Mouse (Mus musculus) MEL (cell line): ENCODE measurements around the gene Slc35e3. TPM values are rescaled to one million over a fixed set of nuclear protein-coding genes. Genes with fewer than 3 reads are reported as not detected.

Experiments used
- DNase-seq: peaks from one replicate; pipeline ENCODE4 v3.0.0; 2011; ENCODE audit warnings: low read depth, low spot score
- H3K27ac ChIP-seq: 2 replicates; pipeline ENCODE4 v1.5.1; 2012; ENCODE audit warnings: low read depth, mild to moderate bottlenecking, control low read depth, low read length, moderate library complexity; ENCODE audit not compliant: control insufficient read depth
- H3K27me3 ChIP-seq, 2 experiments: fragments of 150-350 bp in 1 of 2; sonication (generic) in 1 of 2; 2 replicates each; pipeline ENCODE4 v1.6.1; 2012; ENCODE audit warnings: low read length in 2 of 2, mild to moderate bottlenecking in 2 of 2, improper control_type of control experiment in 1 of 2, moderate library complexity in 1 of 2; ENCODE audit not compliant: insufficient read depth in 2 of 2, control insufficient read depth in 1 of 2
- H3K36me3 ChIP-seq, 2 experiments: 2 replicates each; pipeline ENCODE4 v1.6.1; 2012 to 2014; ENCODE audit warnings: low read length in 2 of 2, improper control_type of control experiment in 1 of 2, inconsistent platforms in 1 of 2, mild to moderate bottlenecking in 1 of 2; ENCODE audit not compliant: insufficient read depth in 2 of 2, control insufficient read depth in 1 of 2
- H3K4me1 ChIP-seq, 2 experiments: fragments of 150-350 bp in 1 of 2; sonication (generic) in 1 of 2; 2 replicates each; pipeline ENCODE4 v1.6.1; 2012; ENCODE audit warnings: low read length in 2 of 2, improper control_type of control experiment in 1 of 2, mild to moderate bottlenecking in 1 of 2; ENCODE audit not compliant: insufficient read depth in 2 of 2, control insufficient read depth in 1 of 2
- H3K4me3 ChIP-seq, 2 experiments: fragments of 150-350 bp in 1 of 2; sonication (generic) in 1 of 2; 2 replicates each; pipeline ENCODE4 v1.5.1; 2012; ENCODE audit warnings: low read depth in 2 of 2, low read length in 2 of 2, mild to moderate bottlenecking in 2 of 2, moderate library complexity in 2 of 2, control low read depth in 1 of 2, improper control_type of control experiment in 1 of 2; ENCODE audit not compliant: control insufficient read depth in 1 of 2, insufficient read depth in 1 of 2
- H3K79me2 ChIP-seq: 2 replicates; pipeline ENCODE4 v1.6.1; 2012; ENCODE audit warnings: mild to moderate bottlenecking, low read length, moderate library complexity; ENCODE audit not compliant: control insufficient read depth, poor library complexity, insufficient read depth
- H3K9ac ChIP-seq: 2 replicates; pipeline ENCODE4 v1.6.1; 2012; ENCODE audit warnings: low read depth, mild to moderate bottlenecking, control low read depth, low read length, moderate library complexity; ENCODE audit not compliant: control insufficient read depth, poor library complexity, severe bottlenecking
- H3K9me3 ChIP-seq: fragments of 150-350 bp; sonication (generic); replicated peaks from 2 replicates; pipeline ENCODE4 v1.6.1; 2012; ENCODE audit warnings: mild to moderate bottlenecking, low read length, improper control_type of control experiment, moderate library complexity; ENCODE audit not compliant: insufficient read depth
- BHLHE40 ChIP-seq: IDR thresholded peaks from 2 replicates; pipeline ENCODE4 v1.6.1; 2012; ENCODE audit warnings: low read depth, mild to moderate bottlenecking, inconsistent platforms, low read length, improper control_type of control experiment, borderline replicate concordance
- CHD1 ChIP-seq: IDR thresholded peaks from 2 replicates; pipeline ENCODE4 v1.6.1; 2012; ENCODE audit warnings: low read depth, mild to moderate bottlenecking, inconsistent platforms, low read length, improper control_type of control experiment
- E2F4 ChIP-seq: IDR thresholded peaks from 2 replicates; pipeline ENCODE4 v1.6.1; 2011; ENCODE audit warnings: low read depth, low read length, improper control_type of control experiment, borderline replicate concordance
- ELF1 ChIP-seq: IDR thresholded peaks from 2 replicates; pipeline ENCODE4 v1.6.1; 2014; ENCODE audit warnings: low read depth, mild to moderate bottlenecking, inconsistent platforms, low read length, improper control_type of control experiment, moderate library complexity
- EP300 ChIP-seq, 2 experiments: IDR thresholded peaks; 2 replicates each; pipeline ENCODE4 v1.6.1; 2011; ENCODE audit warnings: improper control_type of control experiment in 2 of 2, low read length in 2 of 2, low read depth in 1 of 2, mild to moderate bottlenecking in 1 of 2
- ETS1 ChIP-seq: IDR thresholded peaks from 2 replicates; pipeline ENCODE4 v1.6.1; 2012; ENCODE audit warnings: low read depth, mild to moderate bottlenecking, inconsistent platforms, low read length, improper control_type of control experiment, moderate library complexity
- HCFC1 ChIP-seq: IDR thresholded peaks from 2 replicates; pipeline ENCODE4 v1.6.1; 2012; ENCODE audit warnings: low read depth, mild to moderate bottlenecking, inconsistent platforms, low read length, improper control_type of control experiment, moderate library complexity
- MAFK ChIP-seq: IDR thresholded peaks from 2 replicates; pipeline ENCODE4 v1.6.1; 2011; ENCODE audit warnings: low read depth, mild to moderate bottlenecking, low read length, improper control_type of control experiment, borderline replicate concordance
- MEF2A ChIP-seq: IDR thresholded peaks from 2 replicates; pipeline ENCODE4 v1.6.1; 2014; ENCODE audit warnings: low read depth, mild to moderate bottlenecking, inconsistent platforms, low read length, improper control_type of control experiment; ENCODE audit not compliant: poor library complexity, insufficient replicate concordance, severe bottlenecking; ENCODE audit errors: extremely low read depth
- RAD21 ChIP-seq: IDR thresholded peaks from 2 replicates; pipeline ENCODE4 v1.6.1; 2011; ENCODE audit warnings: mild to moderate bottlenecking, low read depth, low read length, improper control_type of control experiment
- RCOR1 ChIP-seq: IDR thresholded peaks from 2 replicates; pipeline ENCODE4 v1.6.1; 2012; ENCODE audit warnings: low read depth, mild to moderate bottlenecking, inconsistent platforms, low read length, improper control_type of control experiment
- TAL1 ChIP-seq: IDR thresholded peaks from 2 replicates; pipeline ENCODE4 v1.6.1; 2012; ENCODE audit warnings: mild to moderate bottlenecking, inconsistent platforms, low read length, moderate library complexity, mixed read lengths
- TBP ChIP-seq: IDR thresholded peaks from 2 replicates; pipeline ENCODE4 v1.8.0; 2011; ENCODE audit warnings: low read depth, low read length, improper control_type of control experiment
- UBTF ChIP-seq: IDR thresholded peaks from 2 replicates; pipeline ENCODE4 v1.6.1; 2012; ENCODE audit warnings: low read depth, mild to moderate bottlenecking, inconsistent platforms, low read length, improper control_type of control experiment, moderate library complexity, borderline replicate concordance; ENCODE audit not compliant: insufficient read depth
- ZC3H11A ChIP-seq: IDR thresholded peaks from 2 replicates; pipeline ENCODE4 v1.6.1; 2012; ENCODE audit warnings: low read depth, mild to moderate bottlenecking, inconsistent platforms, low read length, improper control_type of control experiment
- ZMIZ1 ChIP-seq: IDR thresholded peaks from 2 replicates; pipeline ENCODE4 v1.6.1; 2012; ENCODE audit warnings: low read depth, mild to moderate bottlenecking, inconsistent platforms, low read length, improper control_type of control experiment, moderate library complexity
- ZNF384 ChIP-seq: IDR thresholded peaks from 2 replicates; pipeline ENCODE4 v1.6.1; 2012; ENCODE audit warnings: low read depth, mild to moderate bottlenecking, inconsistent platforms, low read length, improper control_type of control experiment
- polyA plus RNA-seq, 2 experiments: library from polyadenylated mRNA; stranded (reverse) in 1 of 2; unstranded in 1 of 2; fragments of >175 nt in 1 of 2; fragments of >200 nt in 1 of 2; gene quantifications; 2 replicates each; pipeline versions ENCODE4 v1.2.1 to v1.2.4; 2012; ENCODE audit warnings: low replicate concordance in 2 of 2, low read depth in 1 of 2; ENCODE audit not compliant: insufficient read length in 2 of 2, insufficient read depth in 1 of 2, missing spikeins in 1 of 2
- total RNA-seq: library from RNA; depleted of rRNA; stranded (reverse); fragments of 300-350 nt; gene quantifications from 2 replicates; pipeline ENCODE4 v1.2.3, GENCODE M21; 2012

Gene Slc35e3
- total and polyA plus RNA-seq, 3 experiments = 3.7 to 7.4 TPM; not detected in 1

DNA sequence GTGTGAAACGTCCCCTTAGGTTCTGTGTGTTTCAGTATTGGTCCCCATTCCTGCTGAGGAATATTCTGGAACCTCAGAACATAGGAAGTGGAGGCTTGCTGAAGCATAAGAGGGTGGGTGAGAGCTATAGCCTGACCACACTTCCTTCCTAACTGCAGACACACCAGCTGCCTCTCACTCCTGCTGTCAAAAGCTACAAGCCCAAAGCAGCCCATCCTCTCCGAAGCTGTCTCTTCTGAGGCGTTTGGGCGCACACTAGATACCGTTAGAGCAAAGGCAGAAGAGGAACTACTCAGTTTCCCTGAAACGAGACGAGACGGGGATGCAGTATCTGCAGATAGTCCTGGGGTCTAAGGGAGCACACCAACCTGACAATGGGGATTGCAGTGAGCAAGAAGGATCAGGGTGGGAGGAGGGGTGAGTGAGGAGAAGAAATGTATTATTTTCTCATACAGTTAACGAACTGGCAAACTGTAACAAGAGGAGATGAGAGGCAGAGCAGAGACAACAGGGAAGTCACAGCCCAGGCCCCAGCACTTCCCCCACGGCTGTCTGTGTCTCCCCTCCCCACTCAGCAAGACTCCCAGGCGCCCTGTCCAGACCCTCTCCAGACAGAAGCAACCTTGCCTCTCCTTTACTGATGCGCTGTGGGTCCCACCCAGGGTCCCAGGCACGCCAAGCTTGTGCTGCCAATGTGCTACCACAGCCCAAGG, 9.1 kb upstream of the Slc35e3 start:
- Histone ChIP-seq H3K27me3 (no peaks in the 10 kb centered on the region), H3K79me2 (no peaks in the 10 kb centered on the region), H3K9me3 (no peaks in the 10 kb centered on the region), H3K4me3 (no peak overlapping the region), H3K4me1 (no peaks in the 10 kb centered on the region), H3K27ac (no peak overlapping the region)
- TF ChIP-seq RAD21 = no peak
- no peak for TF ChIP-seq ELF1
- TF ChIP-seq ZNF384 = no peak
- no peak for TF ChIP-seq CHD1
- TF ChIP-seq, all 39 proteins: peak for 0
- DNase-seq = no peak
- Histone ChIP-seq H3K9ac (no peak overlapping the region), H3K36me3 (peaks cover 0 to 37% of the 10 kb centered on the region in 2 experiments; a peak in 2 of 4 replicates)

DNA sequence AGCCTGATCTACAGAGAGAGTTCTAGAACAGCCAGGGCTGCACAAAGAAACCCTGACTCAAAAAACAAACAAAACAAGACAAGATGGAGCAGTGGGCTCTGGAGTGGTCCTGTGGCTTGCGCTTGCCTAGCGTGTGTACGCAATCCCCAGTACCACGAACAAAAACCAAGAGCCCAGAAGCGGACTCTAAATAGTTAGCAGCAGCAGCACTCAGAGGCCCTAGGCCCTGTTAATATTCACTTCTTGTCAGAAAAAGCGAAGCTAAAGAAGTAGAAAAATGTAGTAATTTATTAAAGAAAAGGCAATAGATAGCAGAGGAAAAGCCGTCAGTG, 8.4 kb upstream of the Slc35e3 start:
- no peak for DNase-seq
- no peaks in the 10 kb centered on the region for H3K27me3 ChIP-seq
- H3K9me3 ChIP-seq = no peaks in the 10 kb centered on the region
- no peaks in the 10 kb centered on the region for H3K79me2 ChIP-seq
- no peak overlapping the region for H3K9ac ChIP-seq
- no peak overlapping the region for H3K4me3 ChIP-seq
- TF ChIP-seq ZNF384 = no peak
- TF ChIP-seq CHD1 = no peak
- TF ChIP-seq UBTF = no peak
- no peak for TF ChIP-seq RCOR1
- TF ChIP-seq ZC3H11A = no peak
- no peak for TF ChIP-seq MAFK
- TF ChIP-seq ZMIZ1 = no peak
- TF ChIP-seq TAL1 = no peak
- TF ChIP-seq EP300 (IDR thresholded peaks at IDR 0.05; ENCODE audit: low read depth in 1 of 2, low read length in 2 of 2) = no peak
- TF ChIP-seq BHLHE40 = no peak
- TF ChIP-seq TBP = no peak
- no peak for TF ChIP-seq MEF2A
- TF ChIP-seq HCFC1 = no peak
- no peak for TF ChIP-seq ETS1
- TF ChIP-seq E2F4 = no peak
- H3K36me3 ChIP-seq = peaks cover 0 to 38% of the 10 kb centered on the region in 2 experiments; a peak in 2 of 4 replicates
- no peaks in the 10 kb centered on the region for H3K4me1 ChIP-seq
- no peak overlapping the region for H3K27ac ChIP-seq
